Mouse (Mus musculus) hematopoietic stem cell, adult 5-6 weeks (primary cell): ENCODE measurements at regions not wholly inside any gene's neighbourhood (a gene's known extent, or its start where the extent isn't known, plus 50 kb on each side); places are given as distances from the start of the nearest gene placed in this dataset.

Experiments used
- ATAC-seq, 2 experiments: fragments of 125-278 bp in 1 of 2; replicated peaks in 1 of 2; 2 replicates each; pipeline ENCODE4 v1.8.0; 2016 to 2017; ENCODE audit warnings: inconsistent platforms in 2 of 2, mild to moderate bottlenecking in 2 of 2, moderate number of reproducible peaks in 2 of 2, low read depth in 1 of 2, moderate TSS enrichment in 1 of 2; ENCODE audit not compliant: low FRiP score in 2 of 2, poor library complexity in 2 of 2, severe bottlenecking in 2 of 2, insufficient read depth in 1 of 2, low TSS enrichment in 1 of 2

GRCm38 (mm10) chr16:76667046-76667445 is 293.4 kb upstream of the Nrip1 start:
- no peak for ATAC-seq

- no peak for ATAC-seq
These were observed 281.5 kb upstream of the Nrip1 start for GRCm38 (mm10) chr16:76655106-76655505.

GRCm38 (mm10) chr16:76644281-76644680 is 270.7 kb upstream of the Nrip1 start:
- no peak for ATAC-seq

GRCm38 (mm10) chr16:76643801-76644200 is 270.2 kb upstream of the Nrip1 start:
- ATAC-seq: no peak

- ATAC-seq: no peak
These were observed 261.5 kb upstream of the Nrip1 start for GRCm38 (mm10) chr16:76635169-76635568.

- ATAC-seq: no peak
These were observed 260.6 kb upstream of the Nrip1 start for GRCm38 (mm10) chr16:76634196-76634698.

GRCm38 (mm10) chr16:76626142-76626541 is 252.5 kb upstream of the Nrip1 start:
- ATAC-seq: no peak

- ATAC-seq: no peak
These were observed 248.1 kb upstream of the Nrip1 start for GRCm38 (mm10) chr16:76621715-76622114.

- no peak for ATAC-seq
These were observed 244.7 kb upstream of the Nrip1 start for GRCm38 (mm10) chr16:76618295-76618694.

GRCm38 (mm10) chr16:76611061-76611460 is 237.4 kb upstream of the Nrip1 start:
- ATAC-seq: no peak

- no peak for ATAC-seq
These were observed 231.3 kb upstream of the Nrip1 start for GRCm38 (mm10) chr16:76604914-76605313.

- ATAC-seq: peak; percentile 80 to 83
These were observed 230.2 kb upstream of the Nrip1 start for GRCm38 (mm10) chr16:76603846-76604258.

- no peak for ATAC-seq
These were observed 229.8 kb upstream of the Nrip1 start for GRCm38 (mm10) chr16:76603431-76603830.

GRCm38 (mm10) chr16:76600131-76600530 is 226.5 kb upstream of the Nrip1 start:
- no peak for ATAC-seq

- ATAC-seq: no peak
These were observed 218.5 kb upstream of the Nrip1 start for GRCm38 (mm10) chr16:76591956-76592768.

GRCm38 (mm10) chr16:76589791-76590190 is 216.2 kb upstream of the Nrip1 start:
- ATAC-seq: no peak

- ATAC-seq: no peak
These were observed 203.6 kb upstream of the Nrip1 start for GRCm38 (mm10) chr16:76577206-76577605.

GRCm38 (mm10) chr16:76575281-76575680 is 201.7 kb upstream of the Nrip1 start:
- no peak for ATAC-seq

- no peak for ATAC-seq
These were observed 192.6 kb upstream of the Nrip1 start for GRCm38 (mm10) chr16:76566220-76566619.
